Mouse (Mus musculus) cerebellum, adult 8-10 months (tissue): ENCODE results near the gene Rplp2.

Experiments
- DNase-seq: peaks from one replicate; pipeline ENCODE4 v3.0.0; 2022

Gene Rplp2

GRCm38 (mm10) chr7:141453636-141454035 is 6.5 kb downstream of the Rplp2 start:
- no peak for DNase-seq

GRCm38 (mm10) chr7:141454967-141455551 is 7.9 kb downstream of the Rplp2 start, which contains the start of gene Pnpla2:
TSS of gene Pnpla2 (plus strand) at chr7:141455198.
- peak; percentile 88 for DNase-seq

DNA sequence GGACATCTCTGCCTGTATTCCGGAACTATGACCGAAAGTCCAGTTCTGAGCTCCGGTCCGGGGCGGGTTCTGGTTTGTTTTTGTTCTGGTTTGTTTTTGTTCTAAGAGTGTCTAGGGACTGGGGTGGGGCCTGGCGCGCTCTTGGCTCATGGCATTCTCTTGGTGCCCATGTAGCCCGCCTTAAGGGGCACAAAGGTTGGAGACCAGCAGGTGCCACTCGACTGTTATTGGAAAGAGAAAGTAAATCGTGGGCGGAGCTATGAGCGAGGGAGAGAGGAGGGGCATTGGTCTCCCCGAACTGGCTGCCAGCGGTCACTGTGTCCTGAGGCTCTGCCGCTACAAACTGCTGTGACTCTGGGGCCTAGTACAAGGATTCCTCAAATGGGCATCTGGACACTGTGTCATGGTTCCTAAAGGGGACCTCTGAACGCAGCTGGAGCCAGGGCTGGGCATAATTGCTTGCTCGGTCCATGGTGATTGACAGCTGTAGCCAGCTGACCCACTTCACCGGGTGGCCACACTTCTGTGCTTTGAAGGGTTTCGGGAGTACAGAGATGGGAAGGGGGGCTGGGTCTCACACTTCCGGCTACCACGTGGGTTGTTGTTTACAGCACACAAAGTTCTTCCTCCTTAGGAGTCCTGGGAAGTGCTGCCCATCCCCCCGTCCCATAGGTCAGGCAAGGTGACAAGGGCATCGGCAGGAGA is 8.6 kb downstream of the Rplp2 start:
- peak; percentile 70 for DNase-seq

GRCm38 (mm10) chr7:141456739-141457138 is 9.6 kb downstream of the Rplp2 start:
- DNase-seq = peak; percentile 37

GRCm38 (mm10) chr7:141457236-141457635 is 10.1 kb downstream of the Rplp2 start:
- DNase-seq = peak; percentile 41

- DNase-seq = peak; percentile 64
Observed at GRCm38 (mm10) chr7:141457986-141458660, 11.0 kb downstream of the Rplp2 start.

DNA sequence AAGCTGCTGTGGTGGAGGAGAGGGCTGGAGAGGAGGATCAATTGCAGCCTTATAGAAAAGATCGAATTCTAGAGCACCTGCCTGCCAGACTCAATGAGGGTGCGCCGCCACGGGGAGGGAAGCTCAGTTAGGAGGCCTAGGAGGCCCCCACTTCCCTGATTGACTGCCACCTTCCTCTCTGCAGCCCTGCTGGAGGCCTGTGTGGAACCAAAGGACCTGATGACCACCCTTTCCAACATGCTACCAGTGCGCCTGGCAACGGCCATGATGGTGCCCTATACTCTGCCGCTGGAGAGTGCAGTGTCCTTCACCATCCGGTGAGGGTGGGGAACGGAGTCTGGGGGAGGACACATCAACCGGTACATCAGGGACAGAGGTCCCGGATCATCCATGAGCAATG is 11.5 kb downstream of the Rplp2 start:
- peak; percentile 54 for DNase-seq

DNA sequence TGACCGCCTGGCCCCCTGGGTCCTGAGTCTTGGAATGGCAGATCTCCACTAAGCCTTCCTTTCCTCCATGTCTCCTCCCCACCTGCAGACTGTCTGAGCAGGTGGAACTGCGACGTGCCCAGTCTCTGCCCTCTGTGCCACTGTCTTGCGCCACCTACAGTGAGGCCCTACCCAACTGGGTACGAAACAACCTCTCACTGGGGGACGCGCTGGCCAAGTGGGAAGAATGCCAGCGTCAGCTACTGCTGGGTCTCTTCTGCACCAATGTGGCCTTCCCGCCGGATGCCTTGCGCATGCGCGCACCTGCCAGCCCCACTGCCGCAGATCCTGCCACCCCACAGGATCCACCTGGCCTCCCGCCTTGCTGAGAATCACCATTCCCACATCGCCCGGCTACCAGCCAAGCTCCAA is 12.1 kb downstream of the Rplp2 start:
- DNase-seq = peak; percentile 80

DNA sequence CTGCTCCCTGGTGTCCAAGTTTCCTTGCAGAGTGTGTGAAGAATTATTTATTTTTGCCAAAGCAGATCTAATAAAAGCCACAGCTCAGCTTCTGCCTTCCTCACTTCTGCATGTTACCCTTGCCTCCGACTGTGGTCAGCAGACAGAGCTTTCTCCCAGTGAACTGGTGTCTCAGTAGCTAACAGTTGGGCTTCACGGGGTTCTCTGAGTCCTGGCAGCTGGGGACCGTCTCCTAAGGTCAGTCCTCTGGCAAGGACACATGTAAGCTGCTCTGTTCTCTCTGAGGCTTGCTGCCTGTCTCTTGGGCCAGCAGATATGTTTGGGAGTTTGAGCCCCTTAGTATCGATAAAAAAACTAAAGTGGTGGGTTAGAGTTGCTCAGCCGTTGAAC is 12.8 kb downstream of the Rplp2 start:
- peak; percentile 38 for DNase-seq

DNA sequence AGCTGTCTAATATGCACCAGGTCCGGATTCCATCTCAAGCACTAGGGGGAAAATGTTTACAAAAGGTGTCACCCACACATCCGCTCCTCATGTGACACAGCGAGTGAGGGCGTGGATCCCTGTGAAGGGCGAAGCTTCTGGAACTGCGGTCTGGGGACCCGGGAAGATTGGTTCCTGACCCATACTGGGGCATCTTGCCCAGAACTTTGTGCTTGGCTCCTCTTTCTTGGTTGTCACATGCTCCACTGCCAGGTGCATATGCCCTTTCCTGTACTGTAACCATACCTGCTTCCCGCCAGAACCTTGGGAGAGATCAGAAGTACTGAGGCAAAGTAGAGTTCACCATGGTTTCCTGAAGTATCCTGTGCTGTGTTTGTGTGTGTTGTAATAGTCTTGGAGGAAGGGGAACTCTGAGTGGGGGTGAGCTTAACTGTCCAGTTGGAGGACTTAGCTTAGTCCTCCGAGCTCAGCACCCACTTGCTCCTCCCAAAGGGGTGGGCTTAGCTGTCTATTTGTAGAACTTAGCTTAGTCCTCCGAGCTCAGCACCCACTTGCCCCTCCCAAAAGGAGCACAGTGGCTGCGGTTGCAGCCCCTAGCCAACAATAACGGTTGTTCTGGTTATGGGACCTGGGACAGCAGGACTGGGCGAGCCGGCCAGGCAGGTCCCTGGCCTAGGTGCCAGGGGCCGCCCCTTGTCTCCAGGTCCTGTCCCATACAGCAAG is 13.4 kb downstream of the Rplp2 start, which contains the start of gene Cracr2b:
TSS of gene Cracr2b (plus strand) at position 704 of the 723 bp plus-strand sequence.
- peak; percentile 53 for DNase-seq

DNA sequence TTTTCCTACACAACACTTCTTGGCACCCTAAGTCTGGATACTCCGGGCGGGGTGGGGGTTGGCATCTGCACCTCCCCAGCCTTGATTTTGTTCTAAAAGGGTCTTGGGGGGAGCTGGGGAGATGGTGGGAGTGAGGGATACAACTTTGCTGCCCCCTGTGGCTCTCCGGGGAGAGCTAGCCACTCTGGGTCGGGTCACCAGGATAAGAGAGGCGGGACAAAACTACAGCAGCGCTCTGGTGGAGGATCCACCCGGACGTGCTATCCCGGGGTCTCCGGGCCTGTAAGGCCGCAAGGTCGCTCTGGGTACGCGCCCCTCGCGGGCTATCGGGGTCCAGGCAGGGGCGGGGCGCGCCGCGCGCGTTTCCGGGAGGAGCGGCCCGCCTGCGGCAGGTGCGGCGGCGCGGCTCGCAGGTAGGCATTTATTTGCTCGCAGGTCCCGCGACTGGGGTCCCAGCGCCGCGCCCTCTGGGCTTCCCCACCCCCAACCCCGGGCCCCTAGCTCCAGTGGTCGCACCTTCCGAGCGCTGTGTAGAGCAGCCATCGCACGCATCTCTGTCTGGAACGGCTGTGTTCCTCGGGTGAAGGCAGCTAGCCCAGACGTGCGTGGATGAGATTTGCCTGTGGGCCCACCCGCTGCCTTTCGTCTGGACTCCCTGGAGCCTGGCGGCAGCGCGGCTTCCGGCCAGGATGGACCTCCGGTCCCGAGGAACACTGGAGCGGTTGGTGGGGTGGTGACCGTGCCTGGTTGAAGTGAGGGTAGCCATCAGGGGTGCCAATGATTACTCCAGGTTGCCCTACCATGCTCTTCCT is 14.6 kb downstream of the Rplp2 start:
- DNase-seq = peak; percentile 46

GRCm38 (mm10) chr7:141462333-141462821 is 15.2 kb downstream of the Rplp2 start:
- no peak for DNase-seq

DNA sequence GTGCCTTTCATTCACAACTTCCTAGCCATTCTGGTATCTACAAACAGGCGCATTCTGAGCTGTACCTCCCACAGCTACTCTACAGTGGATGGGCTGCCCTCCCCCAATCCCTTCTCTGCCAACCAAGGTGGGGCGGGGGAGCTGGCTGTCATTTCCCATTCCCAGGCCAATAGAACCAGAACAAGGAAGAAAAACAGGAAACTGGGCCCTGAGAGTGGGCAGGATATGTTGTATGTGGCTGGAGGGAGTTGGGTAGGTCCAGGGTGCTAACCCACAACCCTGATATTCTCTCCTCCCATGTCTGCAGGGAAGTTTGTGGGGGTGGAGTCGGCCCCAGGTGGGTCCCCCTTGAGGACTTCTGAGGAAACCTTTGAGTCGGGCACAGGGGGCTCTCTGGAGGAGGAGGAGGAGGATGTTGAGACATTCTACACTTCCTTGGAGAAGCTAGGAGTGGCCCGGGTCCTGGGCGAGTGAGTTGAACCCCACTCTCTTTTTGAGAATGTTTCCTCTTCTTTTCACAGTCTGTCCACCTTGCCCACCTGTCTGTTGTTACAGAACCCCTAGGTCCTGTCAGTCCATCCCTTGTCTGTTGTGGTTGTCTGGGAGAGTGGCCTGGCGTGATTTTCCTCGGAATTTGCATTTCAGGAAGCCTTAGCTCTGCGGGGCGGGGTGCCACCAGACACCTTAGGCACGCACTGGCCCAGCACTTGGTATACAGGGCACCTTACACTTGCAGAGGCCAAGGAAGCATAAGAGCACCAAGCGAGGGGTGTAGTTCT is 16.8 kb downstream of the Rplp2 start:
- DNase-seq = no peak

GRCm38 (mm10) chr7:141464603-141465201 is 17.5 kb downstream of the Rplp2 start:
- peak; percentile 30 for DNase-seq

- DNase-seq = no peak
Observed at GRCm38 (mm10) chr7:141465388-141466044, 18.3 kb downstream of the Rplp2 start.

GRCm38 (mm10) chr7:141466045-141466394 is 18.9 kb downstream of the Rplp2 start:
- DNase-seq = no peak

GRCm38 (mm10) chr7:141466607-141467148 is 19.5 kb downstream of the Rplp2 start:
- DNase-seq = no peak

DNA sequence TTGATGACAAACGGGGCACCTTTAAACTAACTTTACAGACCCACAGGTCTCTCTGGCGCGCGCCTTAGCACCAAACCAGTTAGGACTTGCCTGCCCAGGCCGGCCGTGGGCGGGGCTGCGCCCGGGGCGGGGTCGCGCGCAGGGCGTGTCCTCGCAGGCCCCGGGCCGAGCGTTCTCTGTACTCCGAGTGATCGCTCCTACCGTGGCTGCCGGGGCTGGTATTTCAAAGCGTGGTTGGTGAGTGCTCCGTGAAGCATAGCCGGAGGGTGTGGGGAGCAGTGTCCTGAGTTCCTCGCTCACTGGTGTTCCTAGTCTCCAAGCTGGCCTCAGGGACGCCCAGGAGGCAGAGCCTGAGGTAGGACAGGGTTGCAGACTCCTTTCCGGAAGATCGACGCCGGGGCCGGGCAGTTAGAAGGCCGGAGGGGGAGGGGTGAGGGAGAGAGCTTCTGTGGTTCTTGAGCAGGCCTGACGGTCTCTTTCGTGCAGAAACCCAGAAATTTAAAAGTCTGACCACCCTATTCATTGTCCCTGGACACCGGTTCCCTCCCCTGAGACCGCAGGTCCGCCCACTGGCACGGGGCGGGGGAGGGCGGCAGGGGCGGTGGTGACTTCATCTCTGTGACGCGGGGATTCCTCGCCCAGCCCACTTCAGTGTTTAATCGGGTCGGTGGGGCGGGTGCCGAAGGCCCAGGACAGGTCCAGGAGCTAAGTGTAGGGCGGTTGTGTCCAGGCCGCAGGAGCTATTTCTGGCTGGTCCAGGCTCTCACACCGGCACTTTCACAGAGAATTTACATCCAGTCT is 20.3 kb downstream of the Rplp2 start, which contains the start of gene Cd151:
TSS of gene Cd151 (plus strand) at position 163 of the 801 bp plus-strand sequence.
- DNase-seq = no peak

DNA sequence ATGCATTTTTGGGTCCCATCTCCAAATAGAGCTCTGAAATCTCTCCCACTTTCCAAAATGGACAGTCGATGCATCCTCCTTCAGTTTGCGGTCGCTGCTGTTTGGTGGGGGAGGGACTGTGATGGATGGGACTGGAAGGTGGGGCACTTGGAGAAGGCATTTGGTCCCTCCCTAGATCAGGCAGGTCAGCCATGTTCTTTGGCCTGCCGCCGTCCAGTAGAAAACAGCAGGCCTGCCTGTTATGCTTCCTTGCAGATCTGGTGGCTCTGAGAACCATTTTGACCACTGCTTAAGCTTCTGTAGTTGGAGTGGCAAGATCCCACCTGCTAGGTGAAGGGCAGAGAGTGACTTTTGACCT is 21.0 kb downstream of the Rplp2 start:
- no peak for DNase-seq
